Mouse (Mus musculus) C2C12 (cell line): ENCODE measurements around the gene Stk26.

Experiments used
- CEBPB ChIP-seq: IDR thresholded peaks from one replicate; pipeline ENCODE4 v1.6.1; 2011; ENCODE audit warnings: low read depth, mild to moderate bottlenecking, control low read depth, moderate library complexity
- CTCF ChIP-seq: IDR thresholded peaks from one replicate; pipeline ENCODE4 v1.5.1; 2011; ENCODE audit not compliant: control insufficient read depth, insufficient read depth, insufficient read length
- FOSL1 ChIP-seq: IDR thresholded peaks from one replicate; pipeline ENCODE4 v1.8.0; 2011; ENCODE audit warnings: mild to moderate bottlenecking, low read length; ENCODE audit not compliant: poor library complexity, insufficient read depth, severe bottlenecking
- MAX ChIP-seq: IDR thresholded peaks from one replicate; pipeline ENCODE4 v1.6.1; 2011; ENCODE audit warnings: mild to moderate bottlenecking, control low read depth
- MYOD1 ChIP-seq: IDR thresholded peaks from one replicate; pipeline ENCODE4 v1.6.1; 2011; ENCODE audit warnings: low read depth; ENCODE audit not compliant: control insufficient read depth, insufficient read length
- MYOG ChIP-seq: IDR thresholded peaks from one replicate; pipeline ENCODE4 v1.6.1; 2011; ENCODE audit not compliant: control insufficient read depth, insufficient read length; ENCODE audit errors: extremely low read depth
- USF1 ChIP-seq: IDR thresholded peaks from one replicate; pipeline ENCODE4 v1.6.1; 2011; ENCODE audit warnings: low read depth, mild to moderate bottlenecking, control low read depth, moderate library complexity

- TF ChIP-seq CTCF, result no peak
- TF ChIP-seq FOSL1, result no peak
- no peak for TF ChIP-seq MYOG
- no peak for TF ChIP-seq USF1
- no peak for TF ChIP-seq MAX
- TF ChIP-seq CEBPB, result no peak
- TF ChIP-seq MYOD1, result no peak
These were observed 96.3 kb downstream of the Stk26 start for GRCm38 (mm10) chrX:50937117-50937516.
